Mouse (Mus musculus) layer of hippocampus, adult 11-12 months (tissue): ENCODE results near the gene Armc5.

Experiments used
- DNase-seq: peaks from one replicate; pipeline ENCODE4 v3.0.0; 2022; ENCODE audit warnings: low spot score

Armc5 gene

DNA sequence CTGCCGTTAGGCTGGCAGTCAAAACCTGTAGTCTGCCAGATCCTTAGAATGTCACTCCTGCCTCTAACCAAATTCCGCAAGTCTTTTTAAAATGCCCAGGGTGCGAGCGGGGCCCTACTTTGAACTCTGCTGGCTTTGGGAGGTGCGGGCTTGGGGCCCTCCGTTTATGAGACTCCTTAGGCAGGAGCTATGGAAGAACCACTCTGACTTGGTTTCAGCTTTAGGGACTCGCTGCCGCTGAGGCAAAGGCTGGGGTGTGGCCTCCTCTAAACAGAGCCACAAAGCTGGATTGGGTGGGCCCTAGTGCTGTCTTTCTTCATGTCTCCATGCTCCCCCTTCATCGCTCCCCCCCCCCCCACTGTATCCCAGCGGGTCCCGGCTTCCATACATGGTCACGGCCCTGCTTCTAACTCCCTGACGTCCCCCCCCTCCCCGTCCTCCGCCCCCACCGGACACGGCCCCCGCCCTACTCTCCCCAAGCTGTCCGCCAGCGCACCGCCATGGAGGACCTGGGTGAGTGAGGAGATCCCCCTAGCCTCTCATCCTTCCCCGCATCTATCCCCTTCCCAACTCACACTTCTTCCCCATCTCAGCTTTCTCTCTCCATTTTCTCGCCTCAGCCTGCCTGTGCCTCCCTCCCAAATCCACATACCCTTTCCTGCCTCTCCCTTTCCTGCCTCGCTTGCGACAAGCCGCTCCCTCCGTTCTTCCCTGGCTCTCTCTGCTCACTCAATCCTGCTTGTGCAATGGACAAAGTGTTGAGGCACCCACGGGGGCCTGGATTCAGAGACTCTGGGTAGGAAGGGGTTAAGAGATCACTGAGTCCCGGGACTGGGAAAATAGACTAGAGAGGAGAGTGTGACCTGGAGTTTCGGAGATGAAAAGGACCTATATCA lies 9.6 kb downstream of the Armc5 start, which contains the start of gene Tgfb1i1:
Gene Tgfb1i1 (plus strand): TSS at position 317 of the 896 bp plus-strand sequence.
- DNase-seq = no peak

DNA sequence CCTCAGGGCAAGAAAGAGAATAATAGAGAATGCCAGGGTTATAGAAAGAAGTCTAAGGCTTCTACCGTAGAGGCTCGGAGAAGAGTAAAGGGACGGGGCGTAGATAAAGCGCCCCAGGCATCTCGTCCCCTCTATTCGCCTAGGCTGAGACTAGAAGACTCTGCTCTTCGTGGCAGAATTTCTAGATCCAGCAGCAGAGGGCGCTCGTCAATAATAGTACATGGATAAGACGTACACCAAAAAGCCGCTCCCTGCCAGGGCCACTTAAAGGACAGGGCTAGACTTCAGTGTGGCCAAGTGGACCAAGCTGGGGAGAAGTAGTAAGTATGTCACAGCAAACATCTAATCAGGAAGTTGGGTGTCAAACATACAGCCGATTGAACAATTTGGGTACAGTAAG lies 10.3 kb downstream of the Armc5 start:
- DNase-seq = peak; percentile 90

DNA sequence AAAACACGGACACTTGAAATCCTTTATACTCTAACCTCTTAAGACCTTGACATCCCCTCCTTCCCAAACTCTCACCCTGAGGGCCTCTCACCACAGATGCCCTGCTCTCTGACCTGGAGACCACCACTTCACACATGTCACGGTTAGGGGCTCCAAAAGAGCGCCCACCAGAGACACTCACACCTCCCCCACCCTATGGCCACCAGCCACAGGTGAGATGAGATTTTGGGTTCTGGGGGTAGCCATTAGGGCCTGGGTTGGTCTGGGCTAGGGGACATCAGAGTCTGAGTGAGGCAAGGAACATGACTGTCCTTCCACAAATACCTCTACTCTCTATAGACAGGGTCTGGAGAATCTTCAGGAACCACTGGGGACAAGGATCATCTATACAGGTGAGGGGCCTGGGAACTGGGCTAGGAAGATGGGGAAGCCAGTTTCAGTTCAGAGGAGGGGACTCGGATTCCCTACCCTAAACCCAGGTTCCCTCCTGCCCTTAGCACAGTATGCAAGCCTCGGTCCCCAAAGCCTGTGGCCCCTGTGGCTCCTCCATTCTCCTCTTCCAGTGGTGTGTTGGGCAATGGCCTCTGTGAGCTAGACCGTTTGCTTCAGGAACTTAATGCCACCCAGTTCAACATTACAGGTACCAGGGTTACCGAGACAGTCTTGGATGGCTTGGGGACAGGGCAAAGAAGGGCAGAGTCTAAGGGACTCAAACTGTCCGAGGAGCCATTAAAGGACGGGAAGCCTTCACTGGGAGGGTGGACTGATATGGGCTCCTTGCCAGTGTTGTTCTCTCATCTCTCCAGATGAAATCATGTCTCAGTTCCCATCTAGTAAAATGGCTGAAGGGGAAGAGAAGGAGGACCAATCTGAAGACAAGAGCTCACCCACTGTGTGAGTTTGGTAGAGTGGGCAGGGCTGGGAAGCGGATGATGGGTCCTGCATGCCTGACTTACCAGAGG lies 11.2 kb downstream of the Armc5 start:
- no peak for DNase-seq

DNA sequence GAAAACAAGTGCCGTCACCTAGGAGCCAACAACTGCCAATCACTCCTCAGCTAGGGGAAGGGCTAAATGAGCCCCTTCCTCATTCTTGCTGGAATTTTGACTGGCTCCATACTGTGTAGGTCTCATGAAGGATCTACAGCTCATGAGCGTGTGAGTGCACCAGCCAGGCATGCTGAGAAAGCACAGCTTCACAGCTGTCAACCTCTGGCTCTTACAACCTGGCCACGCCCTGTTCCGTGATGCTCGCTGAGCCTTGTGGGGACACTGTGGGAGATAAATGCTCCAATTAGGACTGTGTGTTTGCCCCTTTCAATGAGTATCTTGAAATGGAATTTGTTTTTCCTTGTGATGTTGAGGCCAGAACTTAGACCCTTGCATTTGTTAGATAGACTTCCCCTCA lies 12.9 kb downstream of the Armc5 start:
- DNase-seq = no peak

DNA sequence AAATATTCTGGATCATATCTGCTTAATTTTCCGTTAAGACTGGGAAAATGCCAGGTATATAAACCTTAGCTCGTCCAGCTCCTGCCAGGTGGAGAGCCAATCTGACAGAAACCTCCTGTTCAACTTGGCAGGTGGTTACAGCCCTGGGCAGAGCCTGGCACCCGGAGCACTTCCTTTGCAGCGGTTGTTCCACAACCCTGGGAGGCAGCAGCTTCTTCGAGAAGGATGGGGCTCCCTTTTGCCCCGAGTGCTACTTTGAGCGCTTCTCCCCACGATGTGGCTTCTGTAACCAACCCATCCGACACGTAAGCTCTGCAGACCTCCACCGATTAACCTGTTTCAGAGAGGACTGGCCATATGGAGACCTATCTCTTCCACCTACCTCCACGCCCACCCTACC lies 14.8 kb downstream of the Armc5 start:
- no peak for DNase-seq

DNA sequence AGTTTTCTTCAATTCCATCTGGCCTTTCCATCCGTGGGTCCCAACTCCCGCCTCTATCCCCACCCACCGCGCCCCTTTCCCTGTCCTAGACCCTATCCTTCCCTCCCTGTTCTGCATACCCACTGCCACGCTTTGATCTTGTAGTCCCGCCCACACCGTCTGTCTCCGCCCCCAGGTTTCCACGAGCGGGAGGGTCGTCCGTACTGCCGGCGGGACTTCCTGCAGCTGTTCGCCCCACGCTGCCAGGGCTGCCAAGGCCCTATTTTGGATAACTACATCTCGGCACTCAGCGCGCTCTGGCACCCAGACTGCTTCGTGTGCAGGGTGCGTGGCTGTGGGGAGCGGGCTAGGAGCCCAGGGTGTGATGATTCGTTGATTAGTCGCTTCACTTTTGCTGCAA lies 15.5 kb downstream of the Armc5 start:
- DNase-seq = peak; percentile 80

DNA sequence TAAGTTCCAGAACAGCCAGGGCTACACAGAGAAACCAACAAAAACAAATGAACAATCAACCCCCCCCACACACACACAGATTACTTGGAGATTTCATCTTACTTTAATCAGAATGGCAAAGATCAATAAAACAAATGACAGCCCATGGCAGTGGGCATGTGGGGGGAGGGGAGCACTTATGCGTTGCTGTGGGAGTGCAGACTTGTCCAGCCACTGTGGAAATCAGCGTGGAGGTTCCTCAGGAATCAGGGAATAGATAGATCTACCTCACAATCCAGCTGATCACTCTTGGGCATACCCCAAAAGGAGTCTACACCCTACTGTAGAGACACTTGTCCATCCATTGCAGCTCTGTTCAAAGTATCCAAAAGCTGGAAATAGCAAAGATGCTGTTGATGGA lies 17.8 kb downstream of the Armc5 start:
- DNase-seq = no peak

DNA sequence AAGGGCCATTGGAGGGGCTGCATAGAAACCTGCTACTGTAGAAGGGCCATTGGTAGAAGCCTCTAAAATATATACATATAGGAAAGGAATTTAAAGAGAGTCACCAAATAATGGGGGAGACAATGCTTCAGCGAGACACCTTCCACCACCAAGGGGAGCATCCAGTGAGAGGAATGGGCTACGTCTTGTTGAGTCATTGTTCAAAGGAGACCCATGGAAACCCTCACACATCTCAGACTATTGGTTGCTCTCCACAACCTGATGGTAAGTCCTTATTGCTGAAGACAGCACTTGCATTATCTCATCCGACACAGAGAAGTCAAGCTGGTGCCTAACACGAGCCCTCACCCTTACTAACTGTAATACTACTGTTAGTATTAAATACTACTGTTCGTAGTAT lies 18.6 kb downstream of the Armc5 start:
- DNase-seq = no peak

DNA sequence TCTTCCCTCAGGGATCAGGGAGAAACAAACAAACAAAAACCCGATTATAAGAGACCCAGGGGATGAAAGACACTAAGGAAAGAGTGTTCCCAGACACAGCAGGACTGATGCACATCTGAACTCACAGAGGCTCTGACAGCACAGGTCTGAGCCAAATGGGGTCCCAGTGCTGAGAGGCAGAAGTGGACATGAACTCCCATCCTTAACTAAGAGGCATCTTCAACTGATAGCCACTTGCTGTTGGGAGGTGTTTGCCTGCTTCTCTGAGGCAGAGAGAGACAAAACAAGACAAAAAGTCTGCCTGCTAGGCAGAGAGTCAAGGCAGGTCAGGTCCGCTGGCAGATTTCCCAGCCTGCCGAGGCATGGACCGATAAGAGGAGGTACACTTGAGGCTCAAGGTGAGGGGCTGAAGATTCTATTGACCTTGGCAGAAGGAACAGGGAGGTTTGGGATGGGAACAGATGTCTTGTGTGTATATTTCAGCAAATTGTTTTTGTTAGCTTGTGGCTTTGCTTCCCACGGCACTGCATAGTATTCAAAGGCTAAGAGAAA lies 19.7 kb downstream of the Armc5 start:
- DNase-seq = no peak

DNA sequence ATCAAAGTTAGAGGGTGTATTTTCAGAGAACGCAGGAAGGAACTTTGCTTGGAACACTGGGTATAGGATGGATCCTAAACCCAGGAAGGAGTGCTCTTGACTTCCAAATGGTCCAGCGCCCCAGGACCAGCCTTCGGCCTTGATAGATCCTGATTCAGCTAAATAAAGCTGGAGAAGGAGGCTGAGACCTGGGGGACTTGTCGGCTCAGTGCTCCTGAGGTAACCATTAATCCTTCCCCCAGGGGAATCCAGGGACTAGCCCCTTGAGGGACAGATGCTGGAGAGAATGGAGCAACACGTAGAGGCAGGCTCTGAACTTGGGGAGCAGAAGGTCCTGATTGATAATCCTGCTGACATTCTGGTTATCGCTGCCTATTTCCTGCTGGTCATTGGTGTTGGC lies 28.3 kb downstream of the Armc5 start, which contains the start of gene Slc5a2:
Gene Slc5a2 (plus strand): TSS at position 247 of the 400 bp plus-strand sequence.
- no peak for DNase-seq

DNA sequence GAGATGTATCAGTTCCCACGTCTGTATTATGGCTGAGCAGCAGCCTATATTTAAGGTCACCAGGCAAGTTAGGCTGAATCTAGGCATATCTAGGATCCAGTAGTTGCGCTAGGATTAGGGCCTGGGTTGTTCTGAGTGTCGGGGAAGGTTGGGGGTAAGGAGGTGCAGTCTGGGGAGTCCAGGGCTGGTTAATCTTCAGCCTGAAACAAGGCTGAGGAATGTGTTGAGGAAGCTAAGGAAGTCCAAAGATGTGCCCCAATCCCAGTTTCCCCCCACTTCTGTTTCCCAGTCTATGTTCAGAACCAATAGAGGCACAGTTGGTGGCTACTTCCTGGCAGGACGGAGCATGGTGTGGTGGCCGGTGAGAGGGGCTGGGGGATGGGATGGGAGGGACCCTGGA lies 28.9 kb downstream of the Armc5 start:
- no peak for DNase-seq

DNA sequence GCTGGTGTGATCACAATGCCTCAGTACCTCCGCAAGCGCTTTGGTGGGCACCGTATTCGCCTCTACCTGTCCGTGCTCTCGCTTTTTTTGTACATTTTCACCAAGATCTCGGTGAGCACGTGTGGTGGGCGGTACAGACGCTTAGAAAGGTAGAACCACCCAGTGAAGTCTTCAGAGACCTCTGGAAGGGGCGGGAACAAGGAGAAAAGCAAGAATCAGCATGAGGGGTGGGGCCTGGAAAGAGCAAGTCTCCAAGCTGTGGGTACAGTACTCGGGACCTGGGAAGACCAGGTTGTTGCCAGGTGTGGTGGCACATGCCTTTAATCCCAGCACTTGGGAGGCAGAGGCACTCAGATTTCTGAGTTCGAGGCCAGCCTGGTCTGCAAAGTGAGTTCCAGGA lies 30.2 kb downstream of the Armc5 start:
- DNase-seq = no peak

DNA sequence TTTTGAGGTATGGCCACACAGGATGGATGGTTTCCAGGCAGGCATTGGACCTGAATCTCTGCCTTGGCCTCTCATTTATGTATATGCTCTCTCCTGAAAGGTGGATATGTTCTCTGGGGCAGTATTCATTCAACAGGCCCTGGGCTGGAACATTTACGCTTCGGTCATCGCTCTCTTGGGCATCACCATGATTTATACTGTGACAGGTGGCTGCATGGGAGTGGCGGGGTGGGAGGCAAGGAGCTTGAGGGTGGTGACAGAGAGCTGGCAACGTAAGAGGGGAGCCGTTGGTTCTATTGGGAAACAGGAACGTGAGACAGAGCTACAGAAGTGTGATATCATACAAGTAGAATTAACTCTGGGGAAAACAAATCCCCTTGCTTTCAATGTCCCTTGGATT lies 30.7 kb downstream of the Armc5 start:
- DNase-seq = no peak

DNA sequence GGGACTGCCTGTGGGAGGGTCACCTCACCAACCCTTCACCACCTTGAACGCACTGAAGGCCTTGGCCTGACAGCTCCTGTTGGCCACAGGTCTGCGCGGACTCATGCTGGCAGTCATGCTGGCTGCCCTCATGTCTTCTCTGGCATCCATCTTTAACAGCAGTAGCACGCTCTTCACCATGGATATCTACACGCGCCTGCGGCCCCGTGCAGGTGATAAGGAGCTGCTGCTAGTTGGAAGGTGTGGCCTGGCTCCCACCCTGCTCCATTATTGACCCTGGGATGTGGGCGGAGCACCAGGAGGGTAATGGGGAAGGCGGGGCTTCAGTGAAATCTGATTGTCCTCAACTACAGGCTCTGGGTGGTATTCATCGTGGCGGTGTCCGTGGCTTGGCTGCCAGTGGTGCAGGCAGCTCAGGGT lies 33.3 kb downstream of the Armc5 start:
- DNase-seq = no peak

DNA sequence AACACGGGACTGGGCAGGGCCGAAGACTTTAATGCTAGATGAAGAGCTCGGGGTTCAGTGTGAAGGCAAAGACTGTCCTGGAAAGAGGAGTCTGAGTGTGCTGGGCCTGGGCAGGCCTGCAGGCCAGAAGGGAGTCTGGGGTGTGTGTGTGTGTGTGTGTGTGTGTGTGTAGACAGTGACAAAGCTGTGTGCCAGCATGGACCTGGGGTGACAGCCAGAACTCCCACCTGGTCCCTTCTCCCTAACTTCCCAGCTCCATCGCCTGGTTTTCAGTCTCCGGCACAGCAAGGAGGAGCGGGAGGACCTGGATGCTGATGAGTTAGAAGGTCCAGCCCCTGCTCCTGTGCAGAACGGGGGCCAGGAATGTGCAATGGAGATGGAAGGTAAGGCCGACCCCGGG lies 34.4 kb downstream of the Armc5 start:
- no peak for DNase-seq

DNA sequence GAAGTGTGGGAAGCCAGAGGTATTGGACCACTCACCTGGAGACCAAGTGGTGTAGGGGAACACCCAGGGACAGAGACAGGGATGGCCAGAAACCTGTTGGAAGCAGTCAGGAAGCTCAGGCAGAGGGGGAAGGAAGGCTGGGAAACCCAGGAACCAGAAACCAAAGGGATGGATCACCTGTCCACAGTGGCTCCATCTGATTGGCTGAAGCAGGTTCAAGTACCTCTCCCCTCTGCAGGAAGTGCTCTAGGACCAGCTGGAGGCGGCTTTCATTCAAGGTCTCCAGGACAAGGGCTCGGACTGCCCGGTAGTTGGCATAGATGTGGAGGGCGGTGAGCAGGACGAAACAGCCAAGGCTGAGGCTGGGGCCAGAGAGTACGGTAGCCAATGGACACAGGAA lies 38.9 kb downstream of the Armc5 start:
- no peak for DNase-seq

DNA sequence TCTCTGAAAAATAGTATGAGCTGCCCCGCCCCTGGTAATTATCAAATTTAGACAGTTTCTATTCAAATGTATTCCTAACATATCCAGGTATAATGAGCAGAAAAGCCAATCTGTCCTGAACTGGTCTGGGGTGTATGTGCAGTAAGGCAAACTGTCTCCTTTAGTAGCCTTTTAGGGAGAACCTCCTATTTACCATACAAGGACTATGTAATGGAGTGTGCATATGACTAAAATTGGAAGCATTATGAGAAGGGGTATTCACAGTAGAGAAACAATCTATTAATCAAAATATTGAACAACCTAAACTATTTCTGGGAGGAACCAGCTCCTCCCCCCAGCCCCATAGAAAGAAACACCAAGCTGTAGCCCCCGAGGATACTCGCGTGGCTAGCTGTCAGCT lies 42.6 kb downstream of the Armc5 start:
- no peak for DNase-seq

DNA sequence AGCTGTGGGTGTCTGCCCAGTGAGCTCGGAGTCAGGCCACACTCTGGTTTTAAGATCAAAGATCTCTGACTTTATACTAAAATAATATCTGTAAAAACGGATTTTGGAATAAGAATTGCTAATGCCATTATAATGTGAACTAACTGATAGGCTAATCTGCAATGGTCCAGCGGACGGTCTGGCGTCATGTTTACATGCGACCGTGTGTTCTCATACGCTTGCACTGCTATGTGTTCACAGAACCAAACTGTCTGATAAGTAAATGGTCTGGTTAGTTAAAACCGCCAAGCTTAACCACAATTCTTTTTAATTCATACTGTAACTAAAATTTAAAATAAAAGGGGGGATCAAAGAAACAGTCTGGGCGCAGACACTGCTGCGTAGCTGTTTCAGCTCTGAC lies 44.6 kb downstream of the Armc5 start:
- no peak for DNase-seq

DNA sequence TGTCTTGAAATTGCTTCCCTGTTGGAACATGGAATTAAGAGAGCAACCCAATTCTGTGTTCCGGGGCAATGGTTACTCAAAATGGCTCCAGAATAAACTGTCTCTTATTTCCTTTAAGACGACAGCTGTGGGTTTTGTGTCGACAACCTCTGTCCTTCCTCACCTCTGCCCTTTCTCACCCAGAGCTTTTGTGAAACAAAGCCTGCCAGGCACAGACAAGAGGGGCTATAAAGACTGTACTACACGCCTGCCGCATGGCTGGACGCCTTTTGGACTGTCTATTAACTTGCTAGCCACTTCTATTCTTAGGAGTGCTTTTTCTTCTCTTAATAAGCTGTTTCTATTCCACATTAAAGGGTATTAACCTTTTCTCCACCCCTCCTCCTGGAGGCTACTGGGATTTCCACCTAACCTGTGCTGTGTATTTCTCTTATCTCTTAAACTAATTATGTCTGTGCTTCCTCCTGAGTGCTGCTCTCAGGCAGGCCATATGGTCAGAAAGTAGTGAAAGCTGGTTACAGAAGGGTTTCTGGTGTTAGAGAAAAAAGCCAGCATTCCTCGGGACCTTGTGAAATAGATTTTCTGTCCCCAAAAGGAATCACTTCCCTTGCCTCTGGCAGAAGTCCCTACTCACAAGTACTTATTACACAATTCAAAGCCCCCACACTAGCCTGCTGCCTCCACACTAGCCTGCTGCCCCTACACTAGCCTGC lies 45.5 kb downstream of the Armc5 start:
- DNase-seq = no peak

DNA sequence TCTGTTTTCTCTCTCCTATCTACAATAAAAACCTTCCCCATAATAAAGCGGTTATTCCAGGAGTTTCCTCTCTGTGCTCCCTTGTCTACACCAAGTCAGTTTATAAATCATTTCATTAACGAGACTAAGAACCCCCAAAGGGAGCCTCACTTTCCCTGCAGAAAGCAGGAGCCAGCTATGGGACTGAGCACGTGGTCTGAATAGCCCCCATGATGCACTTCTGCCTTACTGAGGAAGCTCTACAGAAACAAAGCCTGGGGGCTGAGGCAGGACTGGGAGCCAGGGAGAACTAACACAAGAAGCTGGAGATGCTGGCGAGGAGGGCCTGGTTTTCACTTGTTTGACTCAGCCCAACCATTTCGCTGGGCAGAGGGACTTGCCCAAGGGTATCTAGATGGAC lies 46.9 kb downstream of the Armc5 start:
- no peak for DNase-seq

DNA sequence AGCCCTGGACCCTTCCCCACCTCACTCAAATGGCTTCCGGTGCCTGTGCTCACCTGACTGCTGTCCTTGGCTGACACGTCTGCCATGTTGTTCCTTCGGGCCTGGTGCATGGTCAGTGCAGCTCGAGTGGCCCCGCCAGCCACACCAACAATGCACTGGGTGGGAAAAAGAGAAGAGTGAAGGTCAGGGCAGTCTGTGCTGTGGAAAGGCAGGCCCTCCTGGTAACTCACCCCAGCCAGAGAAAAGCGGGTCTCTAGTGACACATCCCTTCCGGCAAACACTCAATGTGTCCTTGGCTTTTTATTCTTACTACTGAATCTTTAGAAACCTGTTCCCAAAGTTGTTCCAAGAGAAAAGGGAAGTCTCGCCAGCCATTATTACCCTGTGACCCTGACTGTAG lies 47.9 kb downstream of the Armc5 start:
- no peak for DNase-seq
